Mouse (Mus musculus): ENCODE measurements around the gene Anxa7. TPM values are rescaled to one million over a fixed set of nuclear protein-coding genes. Genes with fewer than 3 reads are reported as not detected.

The Anxa7 gene
- polyA plus RNA-seq (2015; fragmentation: Nextera tagmentation; extraction: Ambion mirVana) = 38.8 and 44.7 TPM in 2 replicates

DNA sequence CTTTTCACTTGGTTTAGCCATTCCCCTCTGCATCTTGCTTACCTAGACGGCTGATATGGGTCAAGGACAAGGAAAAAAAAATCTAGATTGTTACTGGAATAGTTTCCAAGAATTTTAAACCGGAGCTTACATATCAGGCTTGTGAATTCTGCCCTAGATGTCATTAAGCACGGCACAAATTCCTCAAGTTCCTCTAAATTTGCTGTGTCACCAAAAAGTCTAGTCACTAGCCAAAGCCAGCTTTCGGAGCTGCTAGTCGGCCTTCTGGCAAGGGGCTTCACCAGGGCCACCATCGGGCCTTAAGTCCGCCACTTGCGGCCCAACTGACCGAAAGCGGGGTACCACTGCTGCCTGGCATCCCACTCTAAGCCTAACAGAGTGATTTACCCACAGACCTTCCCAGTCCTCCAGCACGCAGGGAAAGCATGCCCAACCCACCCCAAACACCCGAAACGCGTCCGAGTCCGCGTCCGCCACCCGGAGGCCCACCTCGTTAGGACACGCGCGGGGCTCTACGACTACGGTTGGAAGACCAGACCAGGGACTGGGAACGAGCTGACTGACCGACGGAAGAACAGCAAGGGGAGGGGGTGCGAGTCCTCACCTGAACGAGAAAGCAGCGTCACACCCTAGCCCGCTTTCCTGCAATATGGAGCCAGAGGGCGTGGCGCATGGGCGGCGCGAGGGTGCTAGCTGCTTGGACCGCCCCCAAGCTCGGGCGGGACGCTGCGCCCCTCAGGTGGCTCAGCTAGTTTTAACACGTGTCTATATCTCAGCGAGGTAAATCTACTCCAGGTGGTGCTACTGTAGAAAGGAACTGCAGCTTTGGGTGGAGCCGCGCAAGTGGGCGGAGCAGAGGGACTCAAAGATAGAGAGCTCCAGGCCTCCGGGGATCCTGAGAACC, at the start of gene Anxa7:
Gene Anxa7 (minus strand): TSS at position 843 of the 904 bp plus-strand sequence.
- no peaks in the 10 kb centered on the region for H3K9me3 ChIP-seq
- H3K4me1 ChIP-seq = peaks cover 14% of the 10 kb centered on the region
- ATAC-seq (ENCODE audit: borderline replicate concordance, extremely low read depth, low FRiP score, low TSS enrichment) = peak; percentile 90
- peak within 1 kb of the TSS; percentile 74 for H3K9ac ChIP-seq
- peak within 1 kb of the TSS; percentile 79 for H3K4me2 ChIP-seq
- no peaks in the 10 kb centered on the region for H3K27me3 ChIP-seq
- peak within 1 kb of the TSS; percentile 85 for H3K4me3 ChIP-seq
- under 1% methylated on average over 48 of the region's 48 CpGs for whole genome bisulfite sequencing
- H3K27ac ChIP-seq = peak within 1 kb of the TSS; percentile 78
- 0 out of 2 replicates have a peak, but pooled peaks cover 2% of the 10 kb centered on the region for H3K36me3 ChIP-seq

DNA sequence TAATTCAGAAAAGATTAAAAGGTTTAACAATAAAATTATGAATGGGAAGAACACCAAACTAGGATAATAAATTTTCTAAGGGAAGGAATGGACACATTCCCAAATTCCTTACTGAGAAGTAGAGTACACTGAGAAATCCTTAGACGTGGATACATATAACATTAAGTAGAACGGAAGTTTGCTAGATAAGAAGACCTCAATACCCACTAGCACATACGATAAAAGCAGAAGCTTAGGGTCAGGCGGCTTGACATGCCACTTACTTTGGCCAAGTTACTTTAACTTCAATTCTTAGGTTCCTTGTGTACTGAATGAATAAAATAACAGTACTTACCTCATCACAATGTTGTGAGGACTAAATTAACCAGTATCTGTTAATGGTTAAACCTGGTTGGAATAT, 49.7 kb upstream of the Anxa7 start:
- Histone ChIP-seq H3K4me1 (no peaks in the 10 kb centered on the region), H3K9me3 (no peaks in the 10 kb centered on the region), H3K36me3 (no peaks in the 10 kb centered on the region), H3K4me3 (no peak overlapping the region), H3K27ac (no peak overlapping the region), H3K4me2 (no peak overlapping the region), H3K9ac (no peak overlapping the region), H3K27me3 (no peaks in the 10 kb centered on the region)
- WGBS = 83% methylated on average over 4 of the region's 4 CpGs
- no peak for ATAC-seq (ENCODE audit: borderline replicate concordance, extremely low read depth, low FRiP score, low TSS enrichment)

DNA sequence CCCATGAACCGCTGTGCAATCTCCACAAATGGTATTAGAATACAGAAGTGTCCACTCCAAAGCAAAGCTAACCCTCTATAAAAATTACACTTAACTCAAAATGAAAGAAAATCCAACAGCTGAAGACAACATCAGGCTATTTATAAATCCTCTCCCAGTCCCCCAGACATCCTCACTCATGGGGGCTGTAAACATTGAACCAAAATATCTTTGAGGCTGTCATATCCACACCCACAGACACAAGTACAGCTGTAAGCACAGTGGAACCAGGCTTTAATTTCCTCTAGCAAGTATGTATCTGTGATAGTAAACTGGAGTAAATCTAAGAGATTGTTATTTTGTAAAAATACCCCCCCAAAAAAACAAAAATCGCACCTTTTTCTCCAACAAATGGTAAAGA, 40.2 kb upstream of the Anxa7 start:
- Histone ChIP-seq H3K36me3 (peaks cover 27% of the 10 kb centered on the region), H3K27ac (no peak overlapping the region)
- WGBS = 94% methylated on average over 2 of the region's 2 CpGs

DNA sequence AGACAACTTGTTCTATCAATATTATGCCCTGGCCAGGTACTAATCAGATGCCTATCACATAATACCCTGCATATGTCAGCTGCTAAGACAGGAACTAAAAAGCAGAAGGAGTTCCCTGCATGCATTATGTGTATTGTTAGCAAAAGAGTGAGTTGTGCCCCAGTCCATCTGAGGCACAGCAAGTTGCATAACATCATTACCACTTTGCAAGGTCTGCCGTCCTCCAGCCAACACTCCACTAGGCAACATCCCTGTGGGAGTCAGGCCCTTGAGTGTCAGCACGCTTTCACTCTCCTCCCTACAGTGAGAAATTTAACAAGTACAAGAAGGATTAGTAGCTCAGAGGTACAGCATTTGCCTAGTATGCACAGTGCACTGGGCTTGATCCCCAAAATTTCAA, 28.5 kb upstream of the Anxa7 start:
- Histone ChIP-seq H3K27ac (no peak overlapping the region), H3K36me3 (peaks cover 23% of the 10 kb centered on the region; the same call in 1 of the 2 replicates), H3K4me3 (no peak overlapping the region), H3K4me2 (no peak overlapping the region), H3K9me3 (no peaks in the 10 kb centered on the region), H3K9ac (no peak overlapping the region), H3K27me3 (no peaks in the 10 kb centered on the region), H3K4me1 (no peaks in the 10 kb centered on the region)
- WGBS = 75% methylated on average over 2 of the region's 2 CpGs
- no peak for ATAC-seq (ENCODE audit: borderline replicate concordance, extremely low read depth, low FRiP score, low TSS enrichment)

More for the DNA sequence above, 40.2 kb upstream of the Anxa7 start:
- H3K27me3 ChIP-seq = no peaks in the 10 kb centered on the region
- no peaks in the 10 kb centered on the region for H3K9me3 ChIP-seq
- no peak overlapping the region for H3K9ac ChIP-seq
- ATAC-seq (ENCODE audit: borderline replicate concordance, extremely low read depth, low FRiP score, low TSS enrichment) = no peak
- no peak overlapping the region for H3K4me2 ChIP-seq
- H3K4me1 ChIP-seq = no peaks in the 10 kb centered on the region
- no peak overlapping the region for H3K4me3 ChIP-seq

DNA sequence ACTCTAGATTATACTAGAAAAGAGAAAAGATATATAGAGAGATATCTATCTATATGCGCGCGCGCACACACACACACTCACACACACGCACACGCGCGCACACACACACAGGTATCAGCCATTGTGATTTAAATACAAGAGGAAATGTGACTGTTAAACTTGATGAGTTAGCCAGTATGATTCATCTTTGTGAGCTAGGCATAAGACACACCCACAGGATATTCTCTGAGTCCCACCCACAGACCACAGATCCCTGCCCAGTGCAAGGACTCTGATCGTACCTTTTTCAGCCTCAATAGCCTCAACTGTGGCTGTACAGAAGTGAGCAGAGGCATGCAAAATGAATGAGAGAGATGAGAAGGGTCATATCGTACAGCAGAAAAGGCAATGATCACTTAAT, 23.0 kb upstream of the Anxa7 start:
- no peak for ATAC-seq (ENCODE audit: borderline replicate concordance, extremely low read depth, low FRiP score, low TSS enrichment)
- H3K9me3 ChIP-seq = no peaks in the 10 kb centered on the region
- no peak overlapping the region for H3K9ac ChIP-seq
- H3K27me3 ChIP-seq = no peaks in the 10 kb centered on the region
- H3K27ac ChIP-seq = no peak overlapping the region
- H3K4me1 ChIP-seq = no peaks in the 10 kb centered on the region
- no peak overlapping the region for H3K4me3 ChIP-seq
- 94% methylated on average over 10 of the region's 10 CpGs for WGBS
- H3K36me3 ChIP-seq = peaks cover 26% of the 10 kb centered on the region
- no peak overlapping the region for H3K4me2 ChIP-seq

DNA sequence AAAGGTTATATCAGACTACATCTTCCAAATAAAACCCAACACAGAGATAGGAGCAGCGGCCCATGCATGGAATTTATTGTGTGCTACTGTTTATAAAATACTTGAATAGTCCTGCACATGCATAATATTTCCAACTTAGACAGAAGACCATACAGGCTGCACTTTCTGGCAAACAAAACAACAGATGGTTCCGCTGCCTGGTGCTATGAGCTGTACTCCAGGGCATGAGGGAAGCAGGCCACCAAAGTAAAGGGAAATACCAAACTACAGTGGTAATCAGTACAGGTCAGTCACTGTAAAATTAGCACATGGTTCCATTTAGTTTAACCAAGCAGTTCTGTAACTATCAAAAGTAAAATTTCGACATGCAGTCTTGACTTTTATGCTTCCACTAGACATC, 20.0 kb upstream of the Anxa7 start:
- no peak for ATAC-seq (ENCODE audit: borderline replicate concordance, extremely low read depth, low FRiP score, low TSS enrichment)
- H3K27ac ChIP-seq = no peak overlapping the region
- H3K36me3 ChIP-seq = peaks cover 37% of the 10 kb centered on the region
- no peak overlapping the region for H3K4me2 ChIP-seq
- WGBS = 83% methylated on average over 3 of the region's 3 CpGs
- no peaks in the 10 kb centered on the region for H3K27me3 ChIP-seq
- H3K9ac ChIP-seq = no peak overlapping the region
- no peaks in the 10 kb centered on the region for H3K4me1 ChIP-seq
- H3K4me3 ChIP-seq = no peak overlapping the region
- no peaks in the 10 kb centered on the region for H3K9me3 ChIP-seq

DNA sequence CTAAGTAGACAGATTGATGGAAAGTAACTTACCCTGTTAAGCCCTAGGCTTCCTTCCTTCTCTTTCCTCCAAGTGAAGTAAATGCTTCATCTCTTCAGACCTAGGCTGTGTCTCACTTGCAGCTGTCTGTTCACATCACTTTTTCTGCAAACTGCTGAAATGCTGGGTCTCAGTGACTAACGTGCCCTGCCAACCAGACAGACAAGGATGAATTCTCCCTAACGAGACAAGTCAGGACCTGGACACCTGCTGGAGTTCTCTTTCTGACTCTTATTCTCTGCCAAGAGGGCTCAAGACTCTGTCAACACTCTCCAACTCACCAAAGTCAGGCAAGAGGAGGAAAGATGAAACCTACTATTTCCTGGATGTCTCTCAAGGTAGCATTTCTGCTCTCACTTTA, 16.7 kb upstream of the Anxa7 start, which contains the start of gene Mss51:
Gene Mss51 (minus strand): TSS at position 299 of the 400 bp plus-strand sequence.
- Histone ChIP-seq H3K4me1 (no peaks in the 10 kb centered on the region), H3K27me3 (no peaks in the 10 kb centered on the region), H3K9me3 (no peaks in the 10 kb centered on the region), H3K4me3 (no peak within 1 kb of the TSS), H3K27ac (no peak within 1 kb of the TSS), H3K9ac (no peak within 1 kb of the TSS), H3K36me3 (peaks cover 35% of the 10 kb centered on the region), H3K4me2 (no peak within 1 kb of the TSS)
- WGBS = 74% methylated on average over 2 of the region's 2 CpGs
- ATAC-seq (ENCODE audit: borderline replicate concordance, extremely low read depth, low FRiP score, low TSS enrichment) = no peak

DNA sequence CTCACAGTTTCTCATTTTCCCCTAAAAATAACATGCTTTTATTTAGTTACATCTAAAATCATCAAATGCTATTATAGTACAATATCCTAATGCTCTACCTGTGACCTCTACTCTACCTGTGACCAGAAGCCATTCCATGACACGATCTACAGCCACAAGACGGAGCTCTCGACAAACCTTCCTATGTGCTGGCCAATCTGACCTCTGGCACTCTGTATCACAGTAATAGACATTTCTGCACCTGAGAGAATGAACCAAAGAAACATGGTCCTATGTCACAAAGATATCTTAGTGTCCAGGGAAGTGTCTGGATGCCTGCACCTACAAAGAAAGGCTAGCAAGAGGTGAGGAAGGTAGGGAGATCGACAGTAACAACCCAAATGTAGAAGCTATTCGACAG, 6.1 kb upstream of the Anxa7 start:
- H3K4me2 ChIP-seq = no peak overlapping the region
- 95% methylated on average over 5 of the region's 5 CpGs for WGBS
- no peak for ATAC-seq (ENCODE audit: borderline replicate concordance, extremely low read depth, low FRiP score, low TSS enrichment)

DNA sequence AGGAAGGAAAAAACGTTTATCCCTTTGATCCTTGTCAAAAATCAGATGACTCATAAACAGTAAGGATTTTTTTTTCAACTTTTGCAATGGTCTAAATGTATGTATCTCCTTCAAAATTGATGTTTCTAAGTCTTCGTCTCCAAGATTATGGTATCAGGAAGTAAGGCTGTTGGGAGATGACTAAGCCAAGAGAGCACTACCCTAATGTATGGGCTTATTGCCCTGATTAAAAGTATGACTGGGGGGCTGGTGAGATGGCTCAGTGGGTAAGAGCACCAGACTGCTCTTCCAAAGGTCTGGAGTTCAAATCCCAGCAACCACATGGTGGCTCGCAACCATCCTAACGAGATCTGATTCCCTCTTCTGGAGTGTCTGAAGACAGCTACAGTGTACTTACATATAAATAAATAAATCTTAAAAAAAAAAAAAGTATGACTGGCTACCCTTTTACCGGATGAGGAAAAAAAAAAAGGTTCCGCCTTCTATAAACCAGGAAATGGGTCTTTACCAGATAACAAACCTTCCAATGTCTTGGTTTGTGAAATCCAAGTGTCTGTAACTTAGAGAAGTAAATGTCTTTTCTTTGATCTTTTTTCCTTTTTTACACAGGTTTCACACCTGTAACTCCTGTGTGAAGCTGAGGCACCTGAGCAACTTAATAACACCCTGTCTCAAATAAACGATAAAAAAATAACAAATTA, 2.3 kb upstream of the Anxa7 start:
- no peak overlapping the region for H3K4me2 ChIP-seq
- H3K9ac ChIP-seq = no peak overlapping the region
- H3K4me1 ChIP-seq = peaks cover 14% of the 10 kb centered on the region
- no peak overlapping the region for H3K4me3 ChIP-seq
- 0 out of 2 replicates have a peak, but pooled peaks cover 8% of the 10 kb centered on the region for H3K36me3 ChIP-seq
- ATAC-seq (ENCODE audit: borderline replicate concordance, extremely low read depth, low FRiP score, low TSS enrichment) = no peak
- no peaks in the 10 kb centered on the region for H3K27me3 ChIP-seq
- 79% methylated on average over 7 of the region's 7 CpGs for WGBS
- no peaks in the 10 kb centered on the region for H3K9me3 ChIP-seq
- no peak overlapping the region for H3K27ac ChIP-seq

More for the DNA sequence above, 6.1 kb upstream of the Anxa7 start:
- Histone ChIP-seq H3K27me3 (no peaks in the 10 kb centered on the region), H3K36me3 (0 out of 2 replicates have a peak, but pooled peaks cover 10% of the 10 kb centered on the region), H3K9ac (no peak overlapping the region), H3K9me3 (no peaks in the 10 kb centered on the region), H3K4me3 (no peak overlapping the region), H3K27ac (no peak overlapping the region), H3K4me1 (0 out of 2 replicates have a peak, but pooled peaks cover 3% of the 10 kb centered on the region)

DNA sequence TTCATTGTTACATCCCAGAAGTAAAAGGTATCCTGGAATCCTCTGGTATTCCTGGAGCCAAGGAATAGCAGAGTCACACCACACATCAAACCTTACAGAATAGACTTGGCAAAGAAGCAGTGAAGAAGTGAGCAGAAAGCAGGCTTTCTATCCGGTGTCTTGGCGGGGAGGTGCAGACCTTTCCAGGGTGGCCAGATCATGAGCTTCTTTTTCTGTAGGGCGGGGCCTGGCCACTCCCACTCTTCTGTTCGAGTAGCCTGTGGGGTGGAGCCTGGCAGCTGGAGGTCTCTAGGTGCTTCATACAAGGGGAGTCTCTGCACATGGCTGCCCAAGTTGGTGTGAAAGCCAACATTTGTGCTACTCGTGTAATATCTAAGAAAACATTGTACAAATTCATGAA, 1.3 kb upstream of the Anxa7 start:
- Histone ChIP-seq H3K4me1 (peaks cover 14% of the 10 kb centered on the region), H3K4me2 (no peak overlapping the region), H3K4me3 (no peak overlapping the region), H3K36me3 (0 out of 2 replicates have a peak, but pooled peaks cover 8% of the 10 kb centered on the region), H3K9me3 (no peaks in the 10 kb centered on the region), H3K27me3 (no peaks in the 10 kb centered on the region), H3K27ac (no peak overlapping the region), H3K9ac (no peak overlapping the region)
- no peak for ATAC-seq (ENCODE audit: borderline replicate concordance, extremely low read depth, low FRiP score, low TSS enrichment)
- WGBS = 31% methylated on average over 5 of the region's 5 CpGs

DNA sequence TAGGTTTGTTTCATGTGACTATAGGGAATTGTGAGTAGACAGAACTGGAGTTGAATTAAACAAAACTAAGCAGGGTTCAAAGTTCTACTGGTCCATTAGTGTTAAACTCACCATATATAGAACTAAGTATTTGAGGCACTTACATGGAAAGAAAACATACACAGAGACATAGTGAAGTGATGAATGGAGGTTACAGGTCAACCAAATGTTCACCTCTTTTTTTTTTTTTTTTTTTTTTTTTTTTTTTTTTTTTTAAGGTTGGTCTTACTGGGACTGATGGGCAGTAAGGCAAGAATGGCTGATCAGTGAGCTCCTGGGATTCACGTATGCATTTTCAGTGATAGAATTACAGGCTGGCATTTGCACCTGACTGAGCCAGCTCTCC, 254 bp upstream of the Anxa7 start:
- Histone ChIP-seq H3K4me3 (peak overlapping the region; percentile 85), H3K27me3 (no peaks in the 10 kb centered on the region), H3K27ac (peak overlapping the region; percentile 78; the same call in 1 of the 2 replicates), H3K9ac (peak overlapping the region; percentile 74; the same call in 1 of the 2 replicates), H3K4me2 (peak overlapping the region; percentile 79), H3K9me3 (no peaks in the 10 kb centered on the region), H3K36me3 (0 out of 2 replicates have a peak, but pooled peaks cover 6% of the 10 kb centered on the region), H3K4me1 (peaks cover 14% of the 10 kb centered on the region)
- 0 out of 2 replicates have a peak, but pooled peaks have one; percentile 20 for ATAC-seq (ENCODE audit: borderline replicate concordance, extremely low read depth, low FRiP score, low TSS enrichment)
- WGBS = 61% methylated on average over 1 of the region's 1 CpGs

All from lung, embryonic 15.5 days (tissue).